Comparison of ENCODE assay signal across 16 mouse cellular contexts in the genomic region with DNA sequence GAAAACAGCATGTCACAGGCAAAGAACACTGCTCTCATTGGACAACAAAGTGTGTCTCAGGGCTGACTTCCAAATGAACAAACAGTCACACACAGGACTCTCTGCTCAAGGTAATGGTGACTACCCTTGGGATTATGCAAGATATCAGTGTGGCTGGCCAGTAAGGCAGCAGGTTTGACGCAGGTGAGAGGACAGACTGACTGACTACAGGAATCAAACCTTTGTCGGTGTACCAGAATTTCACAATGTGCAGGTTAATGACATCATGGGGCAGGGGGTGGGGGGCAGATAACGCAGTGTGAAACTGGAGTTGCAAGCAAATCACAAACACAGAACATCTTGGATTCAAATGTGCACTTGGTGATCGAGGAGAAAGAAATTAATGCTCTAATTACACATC.
"Had no signal": no experiment of that assay in that cellular context is flagged by ENCODE, and none has a peak within 500 bp of the region (broad histone marks: within the 10 kb centered on the region; RNA-seq: fewer than 3 reads in every experiment).

No protein-coding gene starts in this region.

- H3K36me3 ChIP-seq: neural tube, embryonic 13.5 days; neural tube, embryonic 15.5 days; stomach, embryonic 15.5 days had no signal

- H3K27ac ChIP-seq: neural tube, embryonic 13.5 days; neural tube, embryonic 15.5 days; stomach, embryonic 15.5 days; stomach, postnatal 0 days had no signal

- H3K27me3 ChIP-seq: neural tube, embryonic 13.5 days; neural tube, embryonic 15.5 days; stomach, embryonic 15.5 days had no signal

- H3K9me3 ChIP-seq: neural tube, embryonic 13.5 days; neural tube, embryonic 15.5 days; stomach, embryonic 15.5 days had no signal

- H3K4me3 ChIP-seq: neural tube, embryonic 13.5 days; neural tube, embryonic 15.5 days; stomach, embryonic 15.5 days had no signal

- DNase-seq: retina, postnatal 1 day; right cerebral cortex, adult 18-20 months; right cerebral cortex, postnatal 14 days; right cerebral cortex, postnatal 25 days; right cerebral cortex, postnatal 4 days; spleen, adult 18-20 months; thymus, adult 18-20 months; thymus, adult 2 months; thymus, postnatal 14 days; thymus, postnatal 25 days; thymus, postnatal 36 days; thymus, postnatal 4 days had no signal

- H3K9ac ChIP-seq: neural tube, embryonic 13.5 days; neural tube, embryonic 15.5 days; stomach, embryonic 15.5 days had no signal

- H3K4me2 ChIP-seq: neural tube, embryonic 13.5 days; neural tube, embryonic 15.5 days; stomach, embryonic 15.5 days had no signal
